29 mouse cellular contexts compared by ENCODE assay signal in the genomic region with DNA sequence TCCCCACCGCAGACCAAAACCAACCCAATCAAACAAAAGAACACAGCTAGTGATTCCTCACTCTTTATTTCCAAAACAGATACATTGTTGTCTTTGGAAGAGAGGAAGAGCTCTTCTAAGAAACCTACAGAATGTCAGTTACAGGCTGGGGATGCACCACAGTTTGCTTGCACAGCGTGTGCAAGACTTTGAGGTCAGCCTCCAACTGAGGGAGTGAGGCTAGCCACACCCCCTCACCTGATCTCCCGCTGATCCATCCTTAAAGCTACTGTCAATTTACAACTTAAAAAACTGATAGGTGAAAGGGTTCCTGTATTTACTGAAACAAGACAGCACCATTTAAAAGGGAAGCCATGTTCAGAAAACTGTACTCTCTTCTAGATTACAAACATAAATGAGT. TPM values are rescaled to one million over a fixed set of nuclear protein-coding genes. Genes with fewer than 3 reads are reported as not detected.
DNase-seq lines count a peak whose midpoint lies in the region; ATAC-seq and TF ChIP-seq lines count a peak whose summit lies in the region.
"Had no signal": no experiment of that assay in that cellular context is flagged by ENCODE, and none has a peak within 500 bp of the region (broad histone marks: within the 10 kb centered on the region; RNA-seq: fewer than 3 reads in every experiment).

No protein-coding gene starts in this region.

- H3K4me2 ChIP-seq in hindbrain, postnatal 0 days (ENCODE audit: low read depth, low read length) = peak overlapping the region; percentile 37
- H3K4me2 ChIP-seq in hindbrain, embryonic 16.5 days (ENCODE audit: low read length) = no peak overlapping the region
- H3K4me2 ChIP-seq in midbrain, postnatal 0 days (ENCODE audit: low read depth, low read length, poor library complexity, severe bottlenecking) = 0 out of 2 replicates have a peak overlapping the region, but pooled peaks have one; percentile 12
- no peak overlapping the region for H3K4me2 ChIP-seq in midbrain, embryonic 13.5 days (replicated peaks)
- H3K4me2 ChIP-seq in neural tube, embryonic 11.5 days (ENCODE audit: low read depth) = no peak overlapping the region
- H3K4me2 ChIP-seq: embryonic facial prominence, embryonic 13.5 days; forebrain, embryonic 13.5 days; heart, embryonic 15.5 days; limb, embryonic 15.5 days; lung, embryonic 14.5 days; neural tube, embryonic 13.5 days had no signal

- H3K36me3 ChIP-seq in hindbrain, postnatal 0 days (ENCODE audit: insufficient read depth, low read length) = no peaks in the 10 kb centered on the region
- H3K36me3 ChIP-seq in hindbrain, embryonic 16.5 days (ENCODE audit: control insufficient read depth, insufficient read depth, low read length) = no peaks in the 10 kb centered on the region
- no peaks in the 10 kb centered on the region for H3K36me3 ChIP-seq in midbrain, postnatal 0 days (ENCODE audit: insufficient read depth, low read length)
- no peaks in the 10 kb centered on the region for H3K36me3 ChIP-seq in midbrain, embryonic 13.5 days
- no peaks in the 10 kb centered on the region for H3K36me3 ChIP-seq in neural tube, embryonic 11.5 days (ENCODE audit: control insufficient read depth, insufficient read depth, low read length)
- H3K36me3 ChIP-seq in thymus, adult 2 months (ENCODE audit: control insufficient read depth, insufficient read depth, low read length) = no peaks in the 10 kb centered on the region
- H3K36me3 ChIP-seq: embryonic facial prominence, embryonic 13.5 days; heart, embryonic 15.5 days; limb, embryonic 15.5 days; neural tube, embryonic 13.5 days had no signal

- H3K27ac ChIP-seq in hindbrain, postnatal 0 days = no peak overlapping the region
- no peak overlapping the region for H3K27ac ChIP-seq in hindbrain, embryonic 16.5 days (ENCODE audit: low read depth, low read length)
- no peak overlapping the region for H3K27ac ChIP-seq in midbrain, postnatal 0 days (ENCODE audit: low read depth, low read length)
- no peak overlapping the region for H3K27ac ChIP-seq in midbrain, embryonic 13.5 days
- H3K27ac ChIP-seq in neural tube, embryonic 11.5 days (ENCODE audit: low read depth, low read length) = no peak overlapping the region
- no peak overlapping the region for H3K27ac ChIP-seq in thymus, adult 2 months (ENCODE audit: control insufficient read depth, insufficient read depth, low read length)
- H3K27ac ChIP-seq: embryonic facial prominence, embryonic 13.5 days; forebrain, embryonic 13.5 days; gastrocnemius, adult 2 months; heart, embryonic 15.5 days; limb, embryonic 15.5 days; liver, embryonic 14.5 days; neural tube, embryonic 13.5 days had no signal

- no peak overlapping the region for H3K9ac ChIP-seq in hindbrain, postnatal 0 days (replicated peaks; ENCODE audit: low read length)
- H3K9ac ChIP-seq in hindbrain, embryonic 16.5 days (ENCODE audit: low read depth, low read length) = no peak overlapping the region
- H3K9ac ChIP-seq in midbrain, postnatal 0 days (replicated peaks; ENCODE audit: low read length, poor library complexity, severe bottlenecking) = no peak overlapping the region
- no peak overlapping the region for H3K9ac ChIP-seq in midbrain, embryonic 13.5 days (replicated peaks)
- H3K9ac ChIP-seq in neural tube, embryonic 11.5 days (ENCODE audit: low read length) = no peak overlapping the region
- H3K9ac ChIP-seq: embryonic facial prominence, embryonic 13.5 days; forebrain, embryonic 13.5 days; heart, embryonic 15.5 days; limb, embryonic 15.5 days; liver, embryonic 14.5 days; lung, embryonic 14.5 days; neural tube, embryonic 13.5 days had no signal

- no peak for TF ChIP-seq POLR2A in thymus, adult 2 months (IDR thresholded peaks at IDR 0.05; ENCODE audit: control insufficient read depth, extremely low read depth, insufficient read depth, low read length, poor library complexity)

- DNase-seq in hindbrain, postnatal 0 days (ENCODE audit: low spot score) = no peak
- DNase-seq in midbrain, postnatal 0 days (ENCODE audit: low spot score) = no peak
- peak; percentile 51 for DNase-seq in embryo, embryonic 10 days (ENCODE audit: low spot score)
- DNase-seq in neural tube, embryonic 11.5 days (ENCODE audit: low spot score) = peak; percentile 32
- no peak for DNase-seq in thymus, adult 2 months
- DNase-seq in layer of hippocampus, postnatal 14 days (ENCODE audit: low spot score in 2 of 2) = no peak
- DNase-seq: adrenal gland, postnatal 25 days; cerebellum, adult 8-10 months; gastrocnemius, adult 2 months; heart, postnatal 36 days; kidney, adult 18-20 months; kidney, postnatal 4 days; lung, embryonic 14.5 days; lung, postnatal 4 days; thymus, postnatal 36 days had no signal

- TF ChIP-seq CTCF in hindbrain, postnatal 0 days (IDR thresholded peaks at IDR 0.05; ENCODE audit: low read depth) = no peak
- TF ChIP-seq CTCF in midbrain, postnatal 0 days (IDR thresholded peaks at IDR 0.05) = no peak
- no peak for TF ChIP-seq CTCF in thymus, adult 2 months (IDR thresholded peaks at IDR 0.05; ENCODE audit: borderline replicate concordance, control insufficient read depth, extremely low read depth, insufficient read depth, low read length, poor library complexity)

- ATAC-seq in hindbrain, postnatal 0 days = no peak
- ATAC-seq in hindbrain, embryonic 16.5 days = no peak
- no peak for ATAC-seq in midbrain, postnatal 0 days (ENCODE audit: low FRiP score)
- no peak for ATAC-seq in midbrain, embryonic 13.5 days
- no peak for ATAC-seq in neural tube, embryonic 11.5 days (ENCODE audit: insufficient read depth, low FRiP score, low TSS enrichment)
- ATAC-seq: CD4-positive, CD25-positive, alpha-beta regulatory T cell, adult 4 months; forebrain, embryonic 13.5 days had no signal

- H3K4me1 ChIP-seq in hindbrain, postnatal 0 days (ENCODE audit: insufficient read depth, low read length) = peaks cover 5% of the 10 kb centered on the region; the same call in 1 of the 2 replicates
- H3K4me1 ChIP-seq in hindbrain, embryonic 16.5 days (ENCODE audit: control insufficient read depth, insufficient read depth, low read depth, low read length) = peaks cover 8% of the 10 kb centered on the region
- peaks cover 7% of the 10 kb centered on the region; the same call in 1 of the 2 replicates for H3K4me1 ChIP-seq in midbrain, postnatal 0 days (ENCODE audit: insufficient read depth, low read length)
- peaks cover 22% of the 10 kb centered on the region for H3K4me1 ChIP-seq in midbrain, embryonic 13.5 days (replicated peaks)
- H3K4me1 ChIP-seq in neural tube, embryonic 11.5 days (ENCODE audit: control insufficient read depth, insufficient read depth, low read length) = peaks cover 7% of the 10 kb centered on the region
- no peaks in the 10 kb centered on the region for H3K4me1 ChIP-seq in thymus, adult 2 months (replicated peaks; ENCODE audit: control insufficient read depth, insufficient read depth, low read length)

- no peaks in the 10 kb centered on the region for H3K9me3 ChIP-seq in hindbrain, postnatal 0 days (ENCODE audit: low read length)
- no peaks in the 10 kb centered on the region for H3K9me3 ChIP-seq in hindbrain, embryonic 16.5 days (ENCODE audit: control insufficient read depth, low read length)
- H3K9me3 ChIP-seq in midbrain, postnatal 0 days (ENCODE audit: low read length) = no peaks in the 10 kb centered on the region
- no peaks in the 10 kb centered on the region for H3K9me3 ChIP-seq in midbrain, embryonic 13.5 days
- H3K9me3 ChIP-seq in neural tube, embryonic 11.5 days (ENCODE audit: control insufficient read depth, low read length) = no peaks in the 10 kb centered on the region
- H3K9me3 ChIP-seq: embryonic facial prominence, embryonic 13.5 days; forebrain, embryonic 13.5 days; heart, embryonic 15.5 days; limb, embryonic 15.5 days; neural tube, embryonic 13.5 days had no signal

- 10% methylated on average over 3 of the region's 3 CpGs for WGBS in hindbrain, postnatal 0 days
- 3% methylated on average over 3 of the region's 3 CpGs for WGBS in hindbrain, embryonic 16.5 days
- 5% methylated on average over 3 of the region's 3 CpGs for WGBS in midbrain, postnatal 0 days
- WGBS in midbrain, embryonic 13.5 days = 0% methylated on average over 3 of the region's 3 CpGs
- WGBS in neural tube, embryonic 11.5 days = 1% methylated on average over 3 of the region's 3 CpGs
- 10% methylated on average over 3 of the region's 3 CpGs for WGBS in thymus, adult 2 months

- H3K4me3 ChIP-seq in hindbrain, postnatal 0 days (ENCODE audit: low read length) = peak overlapping the region; percentile 15; the same call in 1 of the 2 replicates
- no peak overlapping the region for H3K4me3 ChIP-seq in hindbrain, embryonic 16.5 days (ENCODE audit: low read length)
- H3K4me3 ChIP-seq in midbrain, postnatal 0 days (ENCODE audit: low read depth, low read length) = 0 out of 2 replicates have a peak overlapping the region, but pooled peaks have one; percentile 0
- H3K4me3 ChIP-seq in midbrain, embryonic 13.5 days (replicated peaks) = no peak overlapping the region
- H3K4me3 ChIP-seq in neural tube, embryonic 11.5 days (ENCODE audit: low read depth, low read length) = no peak overlapping the region
- H3K4me3 ChIP-seq in thymus, adult 2 months (ENCODE audit: control insufficient read depth, insufficient read depth, low read length) = no peak overlapping the region
- H3K4me3 ChIP-seq: embryonic facial prominence, embryonic 13.5 days; erythroblast, embryonic 14.5 days; forebrain, embryonic 13.5 days; gastrocnemius, adult 2 months; heart, embryonic 15.5 days; limb, embryonic 15.5 days; neural tube, embryonic 13.5 days had no signal

- peaks cover 50% of the 10 kb centered on the region for H3K27me3 ChIP-seq in hindbrain, postnatal 0 days (ENCODE audit: insufficient read depth, low read length)
- peaks cover 46% of the 10 kb centered on the region for H3K27me3 ChIP-seq in hindbrain, embryonic 16.5 days (replicated peaks; ENCODE audit: control insufficient read depth, insufficient read depth, low read length)
- H3K27me3 ChIP-seq in midbrain, postnatal 0 days (ENCODE audit: insufficient read depth, low read length) = peaks cover 69% of the 10 kb centered on the region
- peaks cover 97% of the 10 kb centered on the region for H3K27me3 ChIP-seq in midbrain, embryonic 13.5 days
- peaks cover 86% of the 10 kb centered on the region for H3K27me3 ChIP-seq in neural tube, embryonic 11.5 days (ENCODE audit: control insufficient read depth, insufficient read depth, low read length)
- H3K27me3 ChIP-seq in thymus, adult 2 months (ENCODE audit: control insufficient read depth, insufficient read depth, low read length) = peaks cover 9% of the 10 kb centered on the region

RNA-seq across cellular contexts. Expression of a gene that starts 3.9 kb away (rescaled TPM):
- 8.3 and 11.4 TPM in 2 replicates for total RNA-seq in hindbrain, postnatal 0 days (2014; rRNA removed)
- polyA plus RNA-seq in hindbrain, postnatal 0 days (2015; fragmentation: Nextera tagmentation; extraction: Ambion mirVana) = 23.7 and 26.2 TPM in 2 replicates
- 11.1 and 15.1 TPM in 2 replicates for polyA plus RNA-seq in hindbrain, embryonic 16.5 days (2015; fragmentation: Nextera tagmentation; extraction: Ambion mirVana)
- 4.9 and 5.8 TPM in 2 replicates for total RNA-seq in midbrain, postnatal 0 days (2014; rRNA removed)
- 18.4 and 23.0 TPM in 2 replicates for polyA plus RNA-seq in midbrain, postnatal 0 days (2015; fragmentation: Nextera tagmentation; extraction: Ambion mirVana)
- polyA plus RNA-seq in midbrain, embryonic 13.5 days (2015; fragmentation: Nextera tagmentation; extraction: Ambion mirVana) = 0.49 and 1.5 TPM in 2 replicates
- 8.5 and 10.2 TPM in 2 replicates for polyA plus RNA-seq in neural tube, embryonic 11.5 days (2014; fragmentation: Nextera tagmentation; extraction: Ambion mirVana)
- 0.19 and 0.28 TPM in 2 replicates for polyA plus RNA-seq in thymus, adult 2 months (2012; rRNA removed)
- total RNA-seq in layer of hippocampus, postnatal 14 days (2021) = 10 to 100 TPM; 30.2 TPM
- total RNA-seq: adrenal gland, postnatal 25 days; gastrocnemius, adult 2 months; heart, postnatal 36 days; megakaryocyte-erythroid progenitor cell, adult 5-6 weeks had no signal
- polyA plus RNA-seq: CD4-positive, CD25-positive, alpha-beta regulatory T cell, adult 4 months; erythroblast, embryonic 14.5 days; forebrain, embryonic 13.5 days; heart, embryonic 15.5 days; kidney, embryonic 16.5 days; liver, embryonic 14.5 days; lung, embryonic 14.5 days; spleen, adult 2 months; stomach, embryonic 14.5 days had no signal

Comparison
In these comparisons a context has a peak if more than half of its experiments do, and no peak if none do; other contexts are left out.
1. H3K4me2 ChIP-seq: peak in hindbrain, postnatal 0 days (single experiment) and midbrain, postnatal 0 days (single experiment); none in hindbrain, embryonic 16.5 days (single experiment), midbrain, embryonic 13.5 days (single experiment) and neural tube, embryonic 11.5 days (single experiment).
2. H3K4me3 ChIP-seq: peak in hindbrain, postnatal 0 days (single experiment) and midbrain, postnatal 0 days (single experiment); none in hindbrain, embryonic 16.5 days (single experiment), midbrain, embryonic 13.5 days (single experiment), neural tube, embryonic 11.5 days (single experiment) and thymus, adult 2 months (single experiment).
3. DNase-seq: peak in embryo, embryonic 10 days (single experiment) and neural tube, embryonic 11.5 days (single experiment); none in hindbrain, postnatal 0 days (single experiment), midbrain, postnatal 0 days (single experiment), thymus, adult 2 months (single experiment) and layer of hippocampus, postnatal 14 days (0 of 2).